Mouse (Mus musculus) T-helper 1 cell (primary cell): ENCODE data around the gene Ptprr.

Source experiments
- in situ Hi-C: fragments of 300-600 bp; cut with MboI, MseI; formaldehyde crosslinking; loops from one replicate; pipeline ENCODE4 v1.15.1; 2025; ENCODE audit warnings: high pct_unique_total_duplicates

Ptprr gene

GRCm38 (mm10) chr10:116196596-116197415 lies 178.8 kb downstream of the Ptprr start:
- in situ Hi-C loops: no loop called here

- in situ Hi-C loops: no loop called here
Observed at GRCm38 (mm10) chr10:116197416-116197939, 179.5 kb downstream of the Ptprr start.

GRCm38 (mm10) chr10:116199035-116199434 lies 181.0 kb downstream of the Ptprr start:
- in situ Hi-C loops: no loop called here

- in situ Hi-C loops: no loop called here
Observed at GRCm38 (mm10) chr10:116201542-116201941, 183.5 kb downstream of the Ptprr start.

- in situ Hi-C loops: loop anchor here (5.0 kb wide), 1 partner anchor 122 kb away; no protein-coding TSS in a partner anchor
Observed at GRCm38 (mm10) chr10:116205580-116206358, 187.8 kb downstream of the Ptprr start.

- in situ Hi-C loops: loop anchor here (5.0 kb wide), 1 partner anchor 121 kb away; no protein-coding TSS in a partner anchor
Observed at GRCm38 (mm10) chr10:116206449-116206848, 188.4 kb downstream of the Ptprr start.

- in situ Hi-C loops: loop anchor here (5.0 kb wide), 1 partner anchor 119 kb away; no protein-coding TSS in a partner anchor
Observed at GRCm38 (mm10) chr10:116207987-116208726, 190.1 kb downstream of the Ptprr start.

GRCm38 (mm10) chr10:116208727-116209115 lies 190.7 kb downstream of the Ptprr start:
- in situ Hi-C loops: loop anchor here (5.0 kb wide), 1 partner anchor 119 kb away; no protein-coding TSS in a partner anchor

- in situ Hi-C loops: no loop called here
Observed at GRCm38 (mm10) chr10:116212127-116212526, 194.1 kb downstream of the Ptprr start.

- in situ Hi-C loops: no loop called here
Observed at GRCm38 (mm10) chr10:116220336-116221118, 202.5 kb downstream of the Ptprr start.

GRCm38 (mm10) chr10:116235299-116235698 lies 217.3 kb downstream of the Ptprr start:
- in situ Hi-C loops: no loop called here

GRCm38 (mm10) chr10:116242200-116242599 lies 224.2 kb downstream of the Ptprr start:
- in situ Hi-C loops: no loop called here

- in situ Hi-C loops: no loop called here
Observed at GRCm38 (mm10) chr10:116243373-116243772, 225.4 kb downstream of the Ptprr start.

- in situ Hi-C loops: no loop called here
Observed at GRCm38 (mm10) chr10:116245632-116246031, 227.6 kb downstream of the Ptprr start.

GRCm38 (mm10) chr10:116252668-116253067 lies 234.7 kb downstream of the Ptprr start:
- in situ Hi-C loops: no loop called here

GRCm38 (mm10) chr10:116253972-116254371 lies 236.0 kb downstream of the Ptprr start:
- in situ Hi-C loops: no loop called here

- in situ Hi-C loops: no loop called here
Observed at GRCm38 (mm10) chr10:116259298-116259697, 241.3 kb downstream of the Ptprr start.

- in situ Hi-C loops: no loop called here
Observed at GRCm38 (mm10) chr10:116260658-116261433, 242.8 kb downstream of the Ptprr start.

GRCm38 (mm10) chr10:116261559-116261958 lies 243.5 kb downstream of the Ptprr start:
- in situ Hi-C loops: no loop called here

GRCm38 (mm10) chr10:116264521-116264920 lies 246.5 kb downstream of the Ptprr start:
- in situ Hi-C loops: no loop called here
